Mouse (Mus musculus): Measurements from ENCODE around the gene Lrmp.

The Lrmp gene

DNA sequence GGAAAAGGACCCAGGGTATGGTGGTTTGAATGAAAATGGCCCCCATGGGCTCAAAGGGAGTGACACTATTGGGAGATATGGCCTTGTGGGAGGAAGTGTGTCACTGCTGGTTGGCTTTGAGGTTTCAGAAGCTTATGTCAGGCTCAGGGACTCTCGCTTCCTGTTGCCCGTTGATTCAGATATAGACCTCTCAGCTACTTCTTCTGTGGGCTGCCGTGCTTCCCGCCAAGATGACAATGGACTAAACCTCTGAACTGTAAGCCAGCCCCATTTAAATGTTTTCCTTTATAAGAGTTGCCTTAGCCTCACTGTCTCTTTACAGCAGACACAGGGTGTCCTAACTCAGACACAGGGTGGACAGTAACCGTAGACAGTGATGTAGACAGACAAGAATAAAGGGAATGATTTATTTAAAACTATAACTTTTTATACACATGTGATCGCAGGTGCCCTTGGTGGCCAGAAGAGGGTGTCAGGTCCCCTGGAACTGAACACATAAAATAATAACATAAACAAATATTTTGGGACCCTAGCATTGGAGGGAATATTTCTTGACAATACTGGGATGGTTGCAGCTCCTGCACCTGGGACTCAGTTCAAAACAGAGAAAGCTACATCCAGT lies at the start of gene Lrmp:
Gene Lrmp (plus strand): TSS at position 178 of the 622 bp plus-strand sequence.
- peak; percentile 77 for DNase-seq (ENCODE audit: low read depth, low spot score)

DNA sequence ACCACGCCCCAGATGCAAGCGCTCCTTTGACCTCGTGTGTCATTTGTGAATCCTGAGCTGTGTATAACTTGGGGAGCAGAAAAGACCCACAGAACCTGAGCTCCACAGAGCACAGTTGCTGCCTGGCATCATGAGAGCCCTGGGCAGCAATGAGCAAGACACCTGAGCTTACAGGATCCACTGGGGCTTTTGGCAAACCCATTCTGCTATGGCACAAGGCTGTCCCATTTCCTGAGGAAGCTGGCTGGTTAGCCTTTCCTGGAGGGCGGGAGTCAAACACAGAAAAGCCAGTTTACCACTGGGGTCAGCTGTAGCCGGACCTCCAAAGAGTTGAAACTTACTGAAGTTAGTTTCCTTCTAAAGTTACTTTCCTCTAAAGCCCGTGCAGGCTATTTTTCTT lies 49.0 kb upstream of the Lrmp start:
- no peak for DNase-seq (ENCODE audit: low read depth, low spot score)

DNA sequence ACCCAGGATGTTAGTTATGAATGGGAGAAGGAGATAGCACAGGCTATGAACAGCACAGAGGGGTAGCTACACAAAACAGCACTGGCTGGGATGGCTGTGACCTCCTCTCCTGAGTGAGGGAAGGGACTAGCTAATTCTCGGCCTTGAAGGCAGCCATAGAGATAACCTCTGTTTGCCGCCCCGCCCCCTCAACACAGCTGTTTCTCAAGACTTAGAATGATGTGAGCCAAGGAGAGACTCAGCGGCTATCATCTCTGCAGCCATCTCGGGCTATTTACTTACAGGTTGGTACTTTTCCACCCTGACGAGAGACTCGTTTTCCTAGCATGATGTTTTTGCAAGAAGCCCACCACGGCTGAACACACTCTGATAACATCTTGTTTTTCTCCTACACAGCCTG lies 47.8 kb upstream of the Lrmp start:
- no peak for DNase-seq (ENCODE audit: low read depth, low spot score)

DNA sequence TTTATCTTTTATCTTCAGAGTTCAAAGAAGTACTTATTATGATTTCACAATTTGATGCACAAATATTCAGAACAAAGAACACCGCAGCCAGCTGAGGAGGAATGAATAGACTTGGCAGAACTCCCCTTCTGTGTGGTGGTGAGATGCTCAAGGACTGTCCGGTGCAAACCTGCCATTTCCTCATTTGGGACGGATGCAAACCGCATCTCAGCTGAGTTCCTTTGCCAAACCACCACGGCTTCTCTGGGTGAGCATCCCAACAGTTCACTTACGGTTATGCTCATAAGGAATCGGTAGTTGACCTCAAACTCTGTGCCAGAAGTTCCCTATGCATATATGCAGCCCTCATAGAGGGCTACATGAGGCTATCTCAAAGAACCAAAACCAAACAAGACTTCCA lies 46.1 kb upstream of the Lrmp start:
- no peak for DNase-seq (ENCODE audit: low read depth, low spot score)

DNA sequence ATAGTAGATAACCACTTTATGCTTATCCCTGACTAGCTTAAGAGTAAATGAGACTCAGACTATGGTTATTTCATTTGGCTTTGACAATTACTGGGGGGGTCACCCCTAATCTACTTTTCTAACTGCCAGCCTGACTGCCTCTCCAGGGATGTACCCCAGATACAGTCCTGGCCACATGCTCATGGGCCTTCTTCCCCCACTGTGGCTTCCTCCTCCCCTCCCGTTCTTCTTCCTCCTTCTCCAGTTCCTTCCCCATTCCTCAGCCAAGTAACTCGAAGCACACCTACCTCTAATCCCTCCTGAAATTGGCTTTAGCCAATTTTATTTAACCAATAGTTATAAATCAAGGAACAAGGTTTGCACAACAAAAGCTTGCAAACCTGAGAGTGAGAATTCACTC lies 45.5 kb upstream of the Lrmp start:
- DNase-seq (ENCODE audit: low read depth, low spot score), result no peak

DNA sequence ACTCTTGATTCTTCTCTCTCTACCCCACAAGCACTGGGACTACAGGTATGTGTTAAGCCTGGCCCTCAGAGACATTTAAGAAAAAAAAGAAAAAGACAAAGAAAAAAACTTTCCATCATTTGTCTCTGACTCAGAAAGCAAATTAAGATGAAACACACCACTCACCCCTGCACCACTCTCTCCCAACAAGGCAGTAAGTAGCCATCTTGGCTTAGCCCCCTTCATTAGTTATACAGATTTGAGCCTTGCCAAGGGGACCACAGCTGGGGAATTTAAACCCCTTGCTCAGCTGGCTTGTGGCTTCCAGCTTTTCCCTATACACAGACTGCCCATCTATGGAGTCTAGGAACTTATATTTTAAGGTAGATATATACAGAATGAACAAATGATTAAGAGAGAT lies 41.0 kb upstream of the Lrmp start:
- peak; percentile 40 for DNase-seq (ENCODE audit: low read depth, low spot score)

DNA sequence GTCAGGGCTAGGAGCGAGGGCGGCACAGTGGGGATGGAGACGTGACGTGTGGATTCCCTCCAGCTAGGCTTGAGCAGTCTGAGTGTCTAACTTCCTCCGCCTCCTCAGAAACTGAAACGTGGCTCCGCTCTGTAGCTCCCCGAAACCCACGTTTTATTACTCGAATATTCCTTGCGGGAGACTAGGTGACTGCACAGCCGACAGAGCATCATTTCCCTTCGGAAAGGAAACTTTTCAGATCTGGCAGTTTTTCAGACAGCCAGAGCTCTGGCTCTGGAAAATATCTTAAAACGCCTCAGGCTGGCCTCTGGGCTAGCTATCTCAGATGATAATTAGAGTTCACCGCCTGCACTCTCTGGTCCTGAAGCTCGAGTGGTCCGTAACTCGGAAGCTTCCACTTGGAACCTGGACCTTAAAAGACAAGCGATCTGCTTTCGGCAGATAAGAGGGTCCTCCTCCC lies 40.3 kb upstream of the Lrmp start:
- peak; percentile 64 for DNase-seq (ENCODE audit: low read depth, low spot score)

DNA sequence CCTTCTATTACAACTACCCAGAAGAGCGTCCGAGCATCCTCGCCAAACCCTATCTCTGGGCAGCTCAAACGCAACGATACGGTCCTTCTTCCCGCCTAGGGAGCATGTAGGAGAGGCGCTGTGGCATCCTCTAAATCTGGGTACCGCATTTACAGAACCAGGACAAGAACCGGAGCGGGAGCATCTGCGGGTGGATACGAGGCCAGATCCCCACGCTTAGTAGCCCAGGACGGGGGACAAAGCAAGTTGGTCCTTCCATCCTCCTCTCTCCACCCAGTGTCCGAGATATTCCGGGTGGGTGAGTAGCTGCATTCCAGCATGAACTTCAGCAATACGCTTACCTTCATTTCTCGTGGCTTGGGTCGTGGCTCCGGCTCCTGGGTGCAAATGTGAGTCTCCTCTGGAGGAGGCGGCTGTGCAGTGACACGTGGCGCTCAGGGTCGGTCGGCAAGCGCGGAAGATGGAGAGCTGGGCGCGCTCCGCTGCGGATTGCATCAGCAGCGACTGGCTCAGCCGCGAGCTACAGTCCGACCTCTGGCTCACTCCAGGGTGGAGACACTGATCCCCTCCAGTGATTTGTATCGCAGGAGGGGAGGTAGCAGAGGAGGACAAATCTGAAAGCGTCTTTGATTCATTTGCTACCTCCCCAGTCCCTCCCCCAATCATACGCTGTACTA lies 39.8 kb upstream of the Lrmp start, which contains the start of gene Bcat1:
Gene Bcat1 (minus strand): TSS at position 637 of the 677 bp plus-strand sequence.
- DNase-seq (ENCODE audit: low read depth, low spot score), result peak; percentile 64

DNA sequence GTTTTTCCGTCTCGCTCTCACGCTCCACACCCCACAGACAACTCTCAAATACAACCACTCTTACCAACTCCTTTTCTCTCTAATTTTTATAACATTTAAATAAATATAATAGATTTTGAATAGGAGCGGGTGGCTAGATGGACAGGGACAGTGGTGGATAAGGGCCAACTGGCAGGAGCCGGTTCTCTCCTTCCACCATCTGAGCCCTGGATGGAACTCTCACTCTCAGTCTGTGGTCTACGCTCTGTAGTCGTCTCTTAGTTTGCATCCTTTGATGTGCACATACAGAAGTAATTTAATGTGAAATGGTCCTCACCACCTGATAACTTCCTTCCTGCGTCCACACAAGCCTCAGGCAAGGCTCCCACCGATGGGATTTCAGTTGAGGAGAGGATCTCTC lies 39.2 kb upstream of the Lrmp start:
- DNase-seq (ENCODE audit: low read depth, low spot score), result peak; percentile 28

DNA sequence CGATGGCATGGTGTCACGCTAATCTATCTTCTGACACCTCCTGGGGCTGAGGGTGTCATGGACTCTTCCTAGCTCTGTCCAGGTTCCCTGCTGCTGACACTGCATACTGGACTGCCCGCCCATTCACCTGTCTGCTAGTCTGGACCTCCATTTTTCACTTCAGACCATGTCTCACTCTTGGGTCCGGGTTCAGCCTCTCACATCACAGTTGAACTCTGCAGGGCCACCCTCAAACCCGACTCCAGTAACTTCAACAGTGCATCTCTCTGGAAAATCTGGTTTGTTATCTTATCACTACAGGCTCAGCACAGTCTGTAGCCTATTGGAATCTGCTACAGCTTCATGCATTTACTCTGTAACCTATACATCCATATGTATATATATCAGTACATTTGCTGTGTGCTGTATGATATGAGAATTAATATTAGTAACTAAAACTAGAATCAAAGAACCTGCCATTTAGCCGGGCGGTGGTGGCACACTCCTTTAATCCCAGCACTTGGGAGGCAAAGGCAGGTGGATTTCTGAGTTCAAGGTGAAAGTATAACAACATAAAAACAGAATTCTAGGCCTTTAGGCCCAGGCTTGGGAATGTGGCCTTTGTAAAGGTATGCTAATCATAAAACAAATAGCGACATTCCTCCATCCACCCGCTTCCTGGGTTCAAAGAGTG lies 36.2 kb upstream of the Lrmp start:
- no peak for DNase-seq (ENCODE audit: low read depth, low spot score)

DNA sequence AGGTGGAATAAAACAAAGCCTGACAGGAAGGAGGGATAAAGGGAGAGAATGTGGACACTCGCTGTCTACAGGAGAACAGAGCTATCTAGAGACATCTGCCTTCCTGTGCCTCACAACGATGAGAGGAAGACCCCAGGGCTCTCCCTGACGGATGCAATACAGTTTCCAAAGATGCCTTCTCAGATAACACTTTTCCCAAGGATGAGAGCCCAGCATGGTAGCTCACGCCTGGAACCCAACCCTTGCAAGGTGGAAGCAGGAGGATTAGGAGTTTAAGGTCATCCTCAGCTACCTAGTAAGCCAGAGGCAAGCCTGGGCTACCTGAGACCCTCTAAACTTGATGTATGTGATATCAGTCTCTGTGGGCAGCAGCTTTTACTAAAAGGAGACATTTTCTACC lies 33.7 kb upstream of the Lrmp start:
- no peak for DNase-seq (ENCODE audit: low read depth, low spot score)

DNA sequence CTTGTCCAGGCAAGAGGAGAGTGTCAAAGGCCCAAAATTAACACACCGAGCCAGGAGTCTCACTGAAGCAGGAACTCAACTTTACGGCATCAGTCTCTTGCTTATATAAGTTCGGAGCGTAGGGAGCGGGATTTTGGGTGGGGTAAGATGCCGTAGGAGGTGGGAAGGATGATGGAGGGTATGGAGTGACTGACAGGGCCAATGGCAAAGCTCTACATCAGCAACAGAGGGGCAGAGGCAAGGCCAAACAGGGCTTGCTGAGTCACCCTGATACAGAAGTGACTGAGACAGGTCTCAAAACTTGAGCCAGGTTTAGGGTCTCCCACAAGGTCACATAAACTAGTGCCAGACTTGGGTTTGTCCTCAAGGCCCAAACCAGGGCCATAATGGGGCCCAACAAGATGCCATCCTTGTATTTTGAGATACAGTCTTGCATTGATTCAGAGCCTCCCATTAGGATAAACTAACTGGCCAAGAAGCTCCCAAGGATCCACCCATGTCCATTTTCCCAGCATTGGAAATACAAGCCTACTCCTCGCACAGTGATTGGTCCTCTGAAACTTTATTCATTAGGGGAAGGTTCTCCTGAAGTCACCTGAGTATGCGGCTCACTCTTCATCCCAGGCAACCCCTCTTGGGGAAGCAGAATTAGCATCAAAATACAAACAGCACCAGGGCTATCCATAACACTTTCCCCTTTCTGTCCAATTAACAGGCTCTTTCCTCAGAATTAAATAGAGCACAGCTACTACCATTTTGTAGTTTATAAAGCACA lies 30.9 kb upstream of the Lrmp start:
- DNase-seq (ENCODE audit: low read depth, low spot score), result no peak

DNA sequence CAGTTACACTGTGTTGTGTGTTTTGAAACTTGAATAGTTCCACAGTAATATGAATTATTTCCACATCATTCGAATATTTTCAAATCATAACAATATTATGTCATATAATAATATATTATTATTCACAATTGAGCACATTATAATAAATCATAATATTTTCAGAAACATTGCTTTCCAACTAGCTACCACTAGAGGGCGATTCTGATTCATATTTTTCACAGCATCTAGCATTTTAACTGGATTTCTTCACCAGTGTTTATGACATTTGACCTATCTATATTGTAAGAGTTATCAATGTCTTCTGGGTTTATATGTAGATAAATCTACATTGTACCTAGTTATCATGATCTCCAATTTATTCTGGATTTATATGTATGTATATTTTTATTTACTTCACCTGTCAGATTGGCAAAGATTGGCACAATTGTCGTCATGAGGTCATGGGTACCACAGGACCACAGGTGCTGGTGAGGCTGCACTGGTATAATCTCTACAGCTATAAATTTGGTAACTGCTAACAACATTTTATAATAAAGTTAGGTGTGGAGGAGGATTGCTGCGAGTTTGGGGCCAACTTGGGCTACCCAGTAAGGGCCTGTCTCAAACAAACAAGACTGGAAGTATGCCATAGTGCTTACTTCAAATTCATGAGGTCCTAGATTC lies 26.9 kb upstream of the Lrmp start:
- DNase-seq (ENCODE audit: low read depth, low spot score), result peak; percentile 66

DNA sequence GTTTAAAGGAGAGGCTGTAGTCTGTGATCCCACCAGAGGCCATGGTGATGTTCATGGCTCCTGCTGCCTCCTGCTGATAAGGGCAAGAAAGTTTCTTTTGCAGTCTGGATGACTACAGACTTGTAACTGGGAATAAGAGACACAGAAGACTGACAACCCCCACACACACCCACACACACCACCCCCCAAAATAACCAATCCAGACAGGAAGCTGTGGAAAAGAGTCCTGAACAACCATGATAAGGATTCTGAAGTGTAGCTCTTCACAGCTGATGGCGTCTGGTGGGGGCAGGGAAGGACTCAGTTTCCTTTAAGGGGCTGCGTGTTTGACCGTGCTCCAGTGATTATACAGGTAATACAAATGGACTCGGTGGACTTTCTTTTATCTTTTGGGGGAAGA lies 26.1 kb upstream of the Lrmp start:
- no peak for DNase-seq (ENCODE audit: low read depth, low spot score)

DNA sequence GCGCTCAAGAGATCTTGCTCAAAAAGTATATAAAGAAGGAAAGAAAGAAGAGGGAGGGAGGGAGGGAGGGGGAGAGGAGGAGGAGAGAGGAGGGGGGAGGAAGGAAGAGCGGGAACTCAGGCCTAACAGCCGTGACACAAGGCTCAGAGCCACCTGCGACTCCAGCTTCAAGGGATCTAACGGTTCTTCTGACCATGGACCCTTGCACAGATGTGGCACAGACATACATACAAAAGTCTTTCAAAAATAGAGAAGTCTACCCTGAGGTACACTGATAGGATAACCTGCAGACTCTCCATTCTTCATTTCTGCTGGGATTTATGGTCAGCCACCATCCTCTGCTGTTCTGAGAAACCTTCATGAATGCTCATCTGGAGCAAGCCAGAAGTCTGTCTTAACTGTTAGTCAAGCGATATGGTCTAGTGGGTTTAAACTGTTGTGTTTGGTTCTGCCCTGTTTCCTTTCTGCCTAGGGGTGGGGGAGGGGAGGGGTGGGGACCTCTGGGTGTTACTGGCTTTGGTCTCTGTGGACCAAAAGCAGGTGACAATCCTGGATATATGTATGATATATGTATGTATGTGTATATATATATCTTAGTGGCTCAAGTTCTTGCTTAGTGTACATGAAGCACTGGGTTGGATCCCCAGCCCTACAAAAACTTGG lies 25.1 kb upstream of the Lrmp start:
- no peak for DNase-seq (ENCODE audit: low read depth, low spot score)

DNA sequence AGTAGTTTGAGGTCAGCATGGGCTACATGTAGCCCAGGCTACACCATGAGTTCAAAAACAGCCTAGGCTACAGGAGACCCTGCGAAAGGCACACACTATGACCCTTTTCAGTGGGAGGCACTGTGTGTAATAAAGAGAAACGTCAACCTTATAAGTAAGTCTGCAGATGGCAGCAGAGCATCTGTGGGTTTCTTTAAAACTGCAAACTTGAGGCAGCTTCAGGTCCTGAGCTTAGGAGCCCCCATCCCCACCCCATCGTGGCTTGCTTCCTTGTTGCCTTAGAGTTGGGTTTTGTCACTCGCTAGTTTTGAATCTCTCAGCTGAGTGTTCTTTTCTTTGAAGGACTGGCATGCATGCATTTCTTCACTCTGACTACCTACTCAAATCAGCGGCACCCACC lies 24.5 kb upstream of the Lrmp start:
- peak; percentile 64 for DNase-seq (ENCODE audit: low read depth, low spot score)

DNA sequence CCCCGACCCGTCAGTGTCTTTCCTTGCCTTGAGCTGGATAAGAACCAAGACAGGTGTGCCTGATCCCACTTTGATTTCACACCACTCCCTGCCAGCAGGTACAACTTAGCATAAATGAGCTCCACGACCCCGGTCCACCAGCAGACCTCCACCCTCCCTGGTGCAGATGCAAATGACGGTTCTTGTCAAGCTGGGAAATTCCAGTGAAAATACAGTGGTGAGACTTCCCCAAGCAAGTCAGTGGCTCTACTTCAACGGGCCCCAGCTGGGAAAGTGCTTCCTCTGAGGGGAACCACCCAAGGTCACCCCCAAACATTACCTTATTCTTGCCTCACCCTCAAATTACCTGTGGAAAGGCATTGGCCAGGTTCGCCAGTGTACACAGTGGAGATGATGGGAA lies 23.5 kb upstream of the Lrmp start:
- DNase-seq (ENCODE audit: low read depth, low spot score), result peak; percentile 20

DNA sequence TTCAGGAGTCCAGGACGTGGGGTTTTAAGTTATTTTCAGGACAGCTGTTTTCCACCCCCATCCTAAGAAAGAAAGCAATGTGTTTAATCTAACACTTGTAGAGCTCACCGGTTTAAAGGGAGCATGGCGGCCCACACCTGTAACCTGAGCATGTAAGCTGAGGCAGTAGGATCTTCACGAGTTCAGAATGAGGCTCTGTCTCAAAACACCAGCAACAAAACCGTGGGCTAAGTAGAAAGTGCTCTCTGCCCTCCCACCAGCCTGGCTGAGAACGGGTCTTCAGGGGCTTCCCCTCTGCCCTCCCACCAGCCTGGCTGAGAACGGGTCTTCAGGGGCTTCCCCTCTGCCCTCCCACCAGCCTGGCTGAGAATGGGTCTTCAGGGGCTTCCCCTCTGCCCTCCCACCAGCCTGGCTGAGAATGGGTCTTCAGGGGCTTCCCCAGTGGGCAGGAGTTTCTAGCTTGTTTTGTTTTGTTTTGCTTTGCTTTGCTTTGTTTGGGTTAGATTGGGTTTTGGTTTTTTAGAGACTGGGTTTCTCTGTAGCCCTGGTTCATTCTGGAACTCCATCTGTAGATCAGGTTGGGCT lies 22.3 kb upstream of the Lrmp start:
- peak; percentile 56 for DNase-seq (ENCODE audit: low read depth, low spot score)

DNA sequence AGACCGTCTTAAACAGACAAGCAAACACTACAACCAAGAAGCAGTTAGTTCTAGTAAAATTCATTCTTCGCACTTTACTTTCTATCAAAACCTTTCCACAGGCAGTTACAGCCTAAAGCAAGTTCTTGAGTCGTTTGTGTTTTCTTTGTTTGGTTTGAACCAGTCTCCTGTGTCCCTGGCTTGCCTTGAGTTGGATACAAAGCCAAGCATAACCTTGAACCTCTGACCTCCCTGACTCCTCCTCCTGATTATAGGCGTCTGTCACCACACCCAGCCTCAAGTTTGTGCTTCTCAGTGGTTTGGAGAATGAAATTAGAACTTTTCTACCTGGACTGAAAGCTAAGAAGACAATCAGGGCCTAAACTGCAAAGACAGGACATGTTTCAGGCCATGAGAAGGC lies 21.0 kb upstream of the Lrmp start:
- DNase-seq (ENCODE audit: low read depth, low spot score), result no peak

DNA sequence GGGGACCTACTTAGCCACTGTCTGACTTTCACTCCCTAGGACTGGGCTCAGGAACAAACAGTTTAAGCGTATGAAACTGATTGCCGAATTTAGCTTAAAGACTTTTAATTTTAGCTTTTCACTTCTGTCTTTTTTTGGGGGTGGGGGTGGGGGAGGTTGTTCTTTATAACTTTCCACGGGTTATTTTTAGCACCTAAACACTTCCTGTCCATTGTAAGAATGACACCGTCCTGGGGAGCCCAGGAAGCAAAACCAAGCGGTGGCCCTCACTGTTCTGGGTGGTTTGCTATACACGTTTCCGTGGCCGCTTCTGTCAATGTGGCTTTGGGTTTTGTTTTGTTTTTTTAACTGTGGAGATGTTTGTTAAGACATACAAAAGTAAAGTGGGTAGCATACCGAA lies 14.5 kb upstream of the Lrmp start:
- DNase-seq (ENCODE audit: low read depth, low spot score), result peak; percentile 57

All from CD4-positive, CD25-positive, alpha-beta regulatory T cell, adult 2 months (primary cell).